Mouse (Mus musculus): ENCODE measurements at regions not wholly inside any gene's neighbourhood (a gene's known extent, or its start where the extent isn't known, plus 50 kb on each side); places are given as distances from the start of the nearest gene placed in this dataset.

- H3K79me2 ChIP-seq (ENCODE audit: control insufficient read depth, insufficient read depth, low read length, poor library complexity): no peaks in the 10 kb centered on the region
- TF ChIP-seq MAX (IDR thresholded peaks at IDR 0.05; ENCODE audit: low read length) (no peak), SMC3 (IDR thresholded peaks at IDR 0.05; ENCODE audit: low read depth, low read length) (no peak), GABPA (IDR thresholded peaks at IDR 0.05; ENCODE audit: low read depth, low read length) (no peak), JUND (IDR thresholded peaks at IDR 0.05; ENCODE audit: low read depth, low read length) (no peak), ZC3H11A (IDR thresholded peaks at IDR 0.05; ENCODE audit: low read depth, low read length) (no peak), ZNF384 (IDR thresholded peaks at IDR 0.05; ENCODE audit: low read depth, low read length) (no peak), ZMIZ1 (IDR thresholded peaks at IDR 0.05; ENCODE audit: low read depth, low read length) (no peak), HCFC1 (IDR thresholded peaks at IDR 0.05; ENCODE audit: low read depth, low read length) (no peak), MAZ (IDR thresholded peaks at IDR 0.05; ENCODE audit: low read depth, low read length) (no peak), CTCF (IDR thresholded peaks at IDR 0.05 in 2 of 3, conservative IDR thresholded peaks at IDR 0.05 in 1 of 3; ENCODE audit: control insufficient read depth in 1 of 3, insufficient read depth in 1 of 3, low read depth in 2 of 3, low read length in 3 of 3, poor library complexity in 1 of 3, severe bottlenecking in 1 of 3) (no peak), EP300 (IDR thresholded peaks at IDR 0.05; ENCODE audit: low read depth in 1 of 2, low read length in 2 of 2) (no peak), NRF1 (IDR thresholded peaks at IDR 0.05; ENCODE audit: insufficient read depth, low read depth, low read length, poor library complexity, severe bottlenecking) (no peak), ETS1 (IDR thresholded peaks at IDR 0.05; ENCODE audit: low read depth, low read length) (no peak), MAFK (IDR thresholded peaks at IDR 0.05; ENCODE audit: borderline replicate concordance, low read depth, low read length) (no peak)
- H3K4me1 ChIP-seq (ENCODE audit: control insufficient read depth in 1 of 2, insufficient read depth in 2 of 2, low read length in 2 of 2): no peaks in the 10 kb centered on the region
- H3K9ac ChIP-seq (ENCODE audit: control insufficient read depth, low read depth, low read length, poor library complexity, severe bottlenecking): no peak overlapping the region
- H3K9me3 ChIP-seq (replicated peaks; ENCODE audit: insufficient read depth, low read length): no peaks in the 10 kb centered on the region
- no peak for DNase-seq (ENCODE audit: low read depth, low spot score)
- no peaks in the 10 kb centered on the region for H3K36me3 ChIP-seq (ENCODE audit: control insufficient read depth in 1 of 2, insufficient read depth in 2 of 2, low read length in 2 of 2)
- no peak overlapping the region for H3K4me3 ChIP-seq (ENCODE audit: control insufficient read depth in 1 of 2, insufficient read depth in 1 of 2, low read depth in 2 of 2, low read length in 2 of 2)
- H3K27ac ChIP-seq (ENCODE audit: control insufficient read depth, low read depth, low read length): no peak overlapping the region
- no peaks in the 10 kb centered on the region for H3K27me3 ChIP-seq (ENCODE audit: control insufficient read depth in 1 of 2, insufficient read depth in 2 of 2, low read length in 2 of 2)
These were observed 448.4 kb upstream of the Rgma start for GRCm38 (mm10) chr7:72926772-72927380.

GRCm38 (mm10) chr7:72938842-72939241 is 436.5 kb upstream of the Rgma start:
- Histone ChIP-seq H3K36me3 (ENCODE audit: control insufficient read depth in 1 of 2, insufficient read depth in 2 of 2, low read length in 2 of 2) (no peaks in the 10 kb centered on the region), H3K27me3 (ENCODE audit: control insufficient read depth in 1 of 2, insufficient read depth in 2 of 2, low read length in 2 of 2) (no peaks in the 10 kb centered on the region), H3K9me3 (replicated peaks; ENCODE audit: insufficient read depth, low read length) (no peaks in the 10 kb centered on the region), H3K9ac (ENCODE audit: control insufficient read depth, low read depth, low read length, poor library complexity, severe bottlenecking) (no peak overlapping the region), H3K4me1 (ENCODE audit: control insufficient read depth in 1 of 2, insufficient read depth in 2 of 2, low read length in 2 of 2) (no peaks in the 10 kb centered on the region), H3K79me2 (ENCODE audit: control insufficient read depth, insufficient read depth, low read length, poor library complexity) (no peaks in the 10 kb centered on the region), H3K4me3 (ENCODE audit: control insufficient read depth in 1 of 2, insufficient read depth in 1 of 2, low read depth in 2 of 2, low read length in 2 of 2) (no peak overlapping the region), H3K27ac (ENCODE audit: control insufficient read depth, low read depth, low read length) (no peak overlapping the region)
- no peak for DNase-seq (ENCODE audit: low read depth, low spot score)
- no peak for TF ChIP-seq ELF1 (IDR thresholded peaks at IDR 0.05; ENCODE audit: low read depth, low read length)
- no peak for TF ChIP-seq GABPA (IDR thresholded peaks at IDR 0.05; ENCODE audit: low read depth, low read length)
- no peak for TF ChIP-seq POLR2AphosphoS2 (IDR thresholded peaks at IDR 0.05; ENCODE audit: low read length)
- TF ChIP-seq E2F4 (IDR thresholded peaks at IDR 0.05; ENCODE audit: borderline replicate concordance, low read depth, low read length): no peak
- no peak for TF ChIP-seq MAFK (IDR thresholded peaks at IDR 0.05; ENCODE audit: borderline replicate concordance, low read depth, low read length)
- no peak for TF ChIP-seq BHLHE40 (IDR thresholded peaks at IDR 0.05; ENCODE audit: borderline replicate concordance, low read depth, low read length)
- no peak for TF ChIP-seq HCFC1 (IDR thresholded peaks at IDR 0.05; ENCODE audit: low read depth, low read length)
- no peak for TF ChIP-seq NELFE (IDR thresholded peaks at IDR 0.05; ENCODE audit: low read depth, low read length)
- no peak for TF ChIP-seq USF1 (IDR thresholded peaks at IDR 0.05; ENCODE audit: low read depth, low read length)
- no peak for TF ChIP-seq MYC (IDR thresholded peaks at IDR 0.05; ENCODE audit: low read depth, low read length)
- no peak for TF ChIP-seq ZMIZ1 (IDR thresholded peaks at IDR 0.05; ENCODE audit: low read depth, low read length)
- TF ChIP-seq ZNF384 (IDR thresholded peaks at IDR 0.05; ENCODE audit: low read depth, low read length): no peak
- no peak for TF ChIP-seq GATA1 (IDR thresholded peaks at IDR 0.05; ENCODE audit: low read depth, low read length)
- no peak for TF ChIP-seq USF2 (IDR thresholded peaks at IDR 0.05; ENCODE audit: borderline replicate concordance in 1 of 2, insufficient read depth in 1 of 2, low read depth in 1 of 2, low read length in 2 of 2)
- TF ChIP-seq RCOR1 (IDR thresholded peaks at IDR 0.05; ENCODE audit: low read depth, low read length): no peak
- TF ChIP-seq TAL1 (IDR thresholded peaks at IDR 0.05; ENCODE audit: low read length): no peak
- no peak for TF ChIP-seq TBP (IDR thresholded peaks at IDR 0.05; ENCODE audit: low read depth, low read length)
- no peak for TF ChIP-seq SIN3A (IDR thresholded peaks at IDR 0.05; ENCODE audit: low read length)

Data from MEL (cell line).